Mouse (Mus musculus): Measurements from ENCODE around the gene A130010J15Rik. TPM values are rescaled to one million over a fixed set of nuclear protein-coding genes. Genes with fewer than 3 reads are reported as not detected.

The A130010J15Rik gene
- polyA plus RNA-seq, 1 experiment = 2.9 TPM

GRCm38 (mm10) chr1:193201383-193201778, 33.5 kb downstream of the A130010J15Rik start, which contains the start of gene Traf3ip3:
Gene Traf3ip3, minus strand, starts transcription at chr1:193201703.
- 0 out of 2 replicates have a peak within 1 kb of the TSS, but pooled peaks have one; percentile 35 for H3K27ac ChIP-seq (replicated peaks; ENCODE audit: low read depth, low read length)
- peak within 1 kb of the TSS; percentile 22; the same call in 1 of the 2 replicates for H3K4me3 ChIP-seq (ENCODE audit: insufficient read depth, low read depth, low read length)
- H3K4me1 ChIP-seq (ENCODE audit: control insufficient read depth, insufficient read depth, insufficient read length, low read length) = no peaks in the 10 kb centered on the region

GRCm38 (mm10) chr1:193203821-193204220, 36.0 kb downstream of the A130010J15Rik start:
- no peak overlapping the region for H3K27ac ChIP-seq (replicated peaks; ENCODE audit: low read depth, low read length)
- no peak overlapping the region for H3K4me3 ChIP-seq (ENCODE audit: insufficient read depth, low read depth, low read length)
- no peaks in the 10 kb centered on the region for H3K4me1 ChIP-seq (ENCODE audit: control insufficient read depth, insufficient read depth, insufficient read length, low read length)

DNA sequence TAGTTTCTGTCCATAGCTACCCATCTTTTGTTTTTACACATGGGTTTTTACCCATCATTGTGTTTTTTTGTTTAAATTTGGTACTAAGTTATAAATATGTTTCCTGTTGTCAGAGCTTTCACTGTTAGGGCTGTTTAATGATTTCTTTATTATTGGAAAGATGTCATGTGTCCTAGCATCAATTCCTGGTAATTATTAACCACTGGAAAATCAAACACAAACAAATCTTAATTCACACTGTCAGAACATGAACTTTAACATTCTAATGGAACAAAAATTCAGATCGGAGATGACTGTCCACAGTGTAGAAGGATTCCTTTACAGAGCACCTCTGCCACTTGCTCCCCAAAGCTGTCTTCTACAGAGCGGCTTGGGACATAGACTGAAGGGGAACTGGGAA, 37.6 kb downstream of the A130010J15Rik start:
- no peak overlapping the region for H3K4me3 ChIP-seq (ENCODE audit: insufficient read depth, low read depth, low read length)
- H3K27ac ChIP-seq (replicated peaks; ENCODE audit: low read depth, low read length) = no peak overlapping the region
- no peaks in the 10 kb centered on the region for H3K4me1 ChIP-seq (ENCODE audit: control insufficient read depth, insufficient read depth, insufficient read length, low read length)

GRCm38 (mm10) chr1:193207503-193207902, 39.7 kb downstream of the A130010J15Rik start, which contains the start of gene Lamb3:
Gene Lamb3, plus strand, starts transcription at chr1:193207699.
- no peak within 1 kb of the TSS for H3K27ac ChIP-seq (replicated peaks; ENCODE audit: low read depth, low read length)
- H3K4me1 ChIP-seq (ENCODE audit: control insufficient read depth, insufficient read depth, insufficient read length, low read length) = no peaks in the 10 kb centered on the region
- H3K4me3 ChIP-seq (ENCODE audit: insufficient read depth, low read depth, low read length) = no peak within 1 kb of the TSS

DNA sequence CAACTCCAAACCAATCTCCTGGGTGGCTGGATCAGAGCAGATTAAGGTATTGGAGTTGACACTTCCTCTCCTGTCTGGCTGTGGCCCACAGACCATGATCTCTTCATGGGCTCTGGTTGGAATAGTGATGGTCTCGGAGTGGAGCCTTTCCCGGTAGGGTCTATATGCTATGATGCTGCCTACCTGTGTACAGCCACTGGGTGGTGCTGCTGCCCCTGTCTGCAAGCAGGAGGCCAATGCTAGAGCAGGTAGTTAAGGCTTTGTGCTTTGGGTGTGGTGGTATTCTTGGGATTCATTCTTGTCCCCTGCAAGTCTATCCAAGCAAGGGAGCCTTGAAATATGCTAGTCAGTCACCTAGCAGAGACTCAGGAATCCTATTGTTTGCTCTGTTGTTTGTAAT, 40.3 kb downstream of the A130010J15Rik start:
- Histone ChIP-seq H3K4me3 (ENCODE audit: insufficient read depth, low read depth, low read length) (no peak overlapping the region), H3K27ac (replicated peaks; ENCODE audit: low read depth, low read length) (no peak overlapping the region), H3K4me1 (ENCODE audit: control insufficient read depth, insufficient read depth, insufficient read length, low read length) (no peaks in the 10 kb centered on the region)

DNA sequence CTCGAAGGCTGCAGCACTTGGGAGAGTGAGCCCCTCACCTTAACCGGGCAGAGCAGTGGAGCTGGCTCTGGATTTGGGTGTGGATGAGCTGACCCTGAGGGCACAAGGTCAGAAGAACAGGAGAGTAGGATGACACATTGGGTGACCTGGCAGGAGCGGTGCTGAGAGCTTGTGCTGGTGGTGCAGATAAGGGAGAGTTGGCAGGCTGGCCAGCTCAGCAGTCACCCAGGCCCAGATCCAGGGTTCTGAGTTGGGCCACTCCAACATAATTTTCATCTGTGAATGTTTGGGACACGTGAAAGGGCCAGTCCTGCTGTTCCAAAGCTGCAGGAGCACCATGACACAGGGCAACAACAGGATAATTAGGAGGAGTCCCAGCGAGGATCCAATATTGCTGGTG, 43.5 kb downstream of the A130010J15Rik start:
- Histone ChIP-seq H3K4me1 (ENCODE audit: control insufficient read depth, insufficient read depth, insufficient read length, low read length) (no peaks in the 10 kb centered on the region; the same call in 1 of the 2 replicates), H3K4me3 (ENCODE audit: insufficient read depth, low read depth, low read length) (no peak overlapping the region), H3K27ac (replicated peaks; ENCODE audit: low read depth, low read length) (no peak overlapping the region)

GRCm38 (mm10) chr1:193214053-193214452, 46.2 kb downstream of the A130010J15Rik start:
- H3K4me1 ChIP-seq (ENCODE audit: control insufficient read depth, insufficient read depth, insufficient read length, low read length) = no peaks in the 10 kb centered on the region; the same call in 1 of the 2 replicates
- no peak overlapping the region for H3K4me3 ChIP-seq (ENCODE audit: insufficient read depth, low read depth, low read length)
- no peak overlapping the region for H3K27ac ChIP-seq (replicated peaks; ENCODE audit: low read depth, low read length)

GRCm38 (mm10) chr1:193216000-193216399, 48.2 kb downstream of the A130010J15Rik start:
- no peak overlapping the region for H3K27ac ChIP-seq (replicated peaks; ENCODE audit: low read depth, low read length)
- no peaks in the 10 kb centered on the region; the same call in 1 of the 2 replicates for H3K4me1 ChIP-seq (ENCODE audit: control insufficient read depth, insufficient read depth, insufficient read length, low read length)
- no peak overlapping the region for H3K4me3 ChIP-seq (ENCODE audit: insufficient read depth, low read depth, low read length)

GRCm38 (mm10) chr1:193220408-193220807, 52.6 kb downstream of the A130010J15Rik start:
- no peaks in the 10 kb centered on the region for H3K4me1 ChIP-seq (ENCODE audit: control insufficient read depth, insufficient read depth, insufficient read length, low read length)
- no peak overlapping the region for H3K27ac ChIP-seq (replicated peaks; ENCODE audit: low read depth, low read length)

DNA sequence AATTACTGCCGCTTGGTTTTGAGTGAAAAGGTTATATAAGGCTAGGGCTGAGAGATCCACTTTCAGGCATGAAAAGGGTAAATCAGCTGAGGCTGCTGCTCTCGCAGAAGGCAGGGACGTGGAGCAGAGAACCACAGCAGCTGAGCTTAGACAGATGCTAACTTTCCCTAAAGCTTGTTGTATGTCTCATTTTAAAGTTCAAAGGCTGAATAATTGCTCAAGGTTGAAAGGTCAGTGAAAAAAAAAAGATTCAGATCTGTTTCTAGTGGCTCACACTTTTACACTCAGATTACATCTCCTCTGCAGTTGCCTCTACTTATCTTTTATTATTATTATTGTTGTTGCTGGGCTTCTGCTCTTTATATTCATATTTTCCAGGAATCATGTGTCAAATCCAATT, 57.7 kb downstream of the A130010J15Rik start:
- Histone ChIP-seq H3K4me3 (ENCODE audit: insufficient read depth, low read depth, low read length) (no peak overlapping the region), H3K27ac (replicated peaks; ENCODE audit: low read depth, low read length) (no peak overlapping the region), H3K4me1 (ENCODE audit: control insufficient read depth, insufficient read depth, insufficient read length, low read length) (peaks cover 8% of the 10 kb centered on the region)

More at GRCm38 (mm10) chr1:193220408-193220807, 52.6 kb downstream of the A130010J15Rik start:
- no peak overlapping the region for H3K4me3 ChIP-seq (ENCODE audit: insufficient read depth, low read depth, low read length)

DNA sequence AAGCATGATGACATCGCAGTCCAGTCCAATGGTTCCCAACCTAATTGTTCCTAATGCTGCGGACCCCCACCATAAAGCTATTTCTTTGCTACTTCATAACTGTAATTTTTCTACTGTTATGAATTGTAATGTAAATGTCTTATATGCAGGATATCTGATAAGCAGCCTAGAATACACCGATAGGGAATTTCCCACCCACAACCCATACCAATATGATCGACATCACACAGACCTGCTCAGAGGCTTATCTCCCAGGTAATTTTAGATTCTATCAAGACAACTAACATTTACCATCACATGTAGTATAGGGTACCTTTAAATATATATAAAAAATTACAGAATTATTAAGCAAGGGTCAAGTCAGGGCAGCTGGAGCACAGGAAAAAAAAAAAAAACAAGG, 58.3 kb downstream of the A130010J15Rik start:
- no peak overlapping the region for H3K4me3 ChIP-seq (ENCODE audit: insufficient read depth, low read depth, low read length)
- H3K27ac ChIP-seq (replicated peaks; ENCODE audit: low read depth, low read length) = no peak overlapping the region
- H3K4me1 ChIP-seq (ENCODE audit: control insufficient read depth, insufficient read depth, insufficient read length, low read length) = peaks cover 8% of the 10 kb centered on the region

DNA sequence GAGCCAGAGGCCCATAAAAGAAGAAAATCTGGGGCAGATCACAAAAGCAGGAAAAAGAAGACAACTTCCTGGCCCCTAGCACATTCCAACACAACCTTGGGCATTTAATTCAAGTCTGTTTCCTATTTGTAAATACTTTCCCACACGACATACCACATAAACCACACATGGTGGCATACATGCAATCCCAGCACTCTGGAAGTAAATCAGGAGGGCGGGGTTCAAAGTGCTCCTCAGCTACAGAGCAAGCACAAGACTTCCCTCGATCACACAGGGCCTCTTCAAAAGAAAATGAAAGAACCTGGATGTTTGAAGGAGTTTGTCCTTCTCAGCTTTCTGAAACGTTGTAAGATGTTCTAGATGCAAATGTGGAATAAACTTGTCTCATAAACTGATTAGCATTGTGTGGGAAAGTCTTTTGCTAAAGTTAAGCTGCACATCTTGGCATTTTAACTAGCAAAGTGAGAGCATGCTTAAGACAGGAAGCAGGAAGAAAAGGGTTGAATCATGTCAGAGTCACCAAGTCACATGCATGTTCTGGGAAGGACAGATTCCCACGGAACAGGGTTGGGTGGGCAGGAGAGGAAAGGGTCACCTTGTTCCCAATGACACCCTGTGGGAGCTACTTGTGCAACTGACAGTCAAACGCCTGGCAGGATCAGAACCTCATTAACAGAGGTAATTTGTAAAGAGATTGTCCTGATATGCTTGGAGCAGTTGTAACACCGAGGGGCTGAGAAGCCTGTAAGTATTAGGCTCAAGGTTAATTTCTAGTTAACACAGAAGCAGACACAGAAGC, 59.1 kb downstream of the A130010J15Rik start:
- Histone ChIP-seq H3K4me1 (ENCODE audit: control insufficient read depth, insufficient read depth, insufficient read length, low read length) (peaks cover 8% of the 10 kb centered on the region), H3K4me3 (ENCODE audit: insufficient read depth, low read depth, low read length) (no peak overlapping the region), H3K27ac (replicated peaks; ENCODE audit: low read depth, low read length) (peak overlapping the region; percentile 52; the same call in 1 of the 2 replicates)

Other genes with a start within 250 kb of the A130010J15Rik start
- gene Syt14, start 132.3 kb upstream of the A130010J15Rik start, polyA plus RNA-seq (2012; ENCODE audit: insufficient read depth, insufficient read length, missing spikeins) = 0.87 and 1.0 TPM in 2 replicates
- gene Diexf, start 37.8 kb upstream of the A130010J15Rik start, polyA plus RNA-seq (2012; ENCODE audit: insufficient read depth, insufficient read length, missing spikeins) = 7.8 and 10.9 TPM in 2 replicates
- gene Irf6, start 14.9 kb upstream of the A130010J15Rik start, polyA plus RNA-seq (2012; ENCODE audit: insufficient read depth, insufficient read length, missing spikeins) = 0.24 TPM in 1 of 2 replicates, not detected in the other
- gene Traf3ip3, start 33.7 kb downstream of the A130010J15Rik start, polyA plus RNA-seq (2012; ENCODE audit: insufficient read depth, insufficient read length, missing spikeins) = not detected in 2 replicates
- gene Lamb3, start 39.7 kb downstream of the A130010J15Rik start, polyA plus RNA-seq (2012; ENCODE audit: insufficient read depth, insufficient read length, missing spikeins) = 6.8 and 10.4 TPM in 2 replicates
- gene Hsd11b1, start 96.0 kb downstream of the A130010J15Rik start, polyA plus RNA-seq (2012; ENCODE audit: insufficient read depth, insufficient read length, missing spikeins) = 219 and 423 TPM in 2 replicates
- 473 and 1,174 TPM in 2 replicates for gene G0s2, start 105.2 kb downstream of the A130010J15Rik start, polyA plus RNA-seq (2012; ENCODE audit: insufficient read depth, insufficient read length, missing spikeins)
- not detected in 2 replicates for gene Camk1g, start 202.3 kb downstream of the A130010J15Rik start, polyA plus RNA-seq (2012; ENCODE audit: insufficient read depth, insufficient read length, missing spikeins)